Mouse (Mus musculus): Measurements from ENCODE around the gene Stx8. TPM values are rescaled to one million over a fixed set of nuclear protein-coding genes. Genes with fewer than 3 reads are reported as not detected.

Gene Stx8
- polyA plus RNA-seq, 1 experiment from 2014 or later, result 59.2 TPM

DNA sequence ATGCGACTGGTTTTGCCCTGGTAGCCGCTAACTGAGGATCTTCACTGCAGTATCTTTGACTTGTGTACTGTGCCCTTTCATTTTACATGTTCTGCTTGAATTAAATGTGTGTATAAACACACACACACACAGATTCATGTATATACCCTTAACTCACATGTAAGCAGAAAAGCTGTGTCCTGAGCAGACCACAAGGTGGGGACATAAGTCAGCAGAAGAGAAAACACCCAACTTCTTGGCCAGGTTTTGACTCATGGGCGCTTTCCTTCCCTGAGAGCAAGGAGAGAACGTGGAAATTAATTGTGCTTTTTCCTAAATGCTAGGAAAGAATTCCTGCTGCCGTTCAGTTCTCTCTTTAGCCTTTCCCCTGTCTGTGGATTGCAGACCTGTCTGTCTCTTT lies 33.6 kb downstream of the Stx8 start:
- H3K27me3 ChIP-seq (ENCODE audit: control insufficient read depth, insufficient read depth, low read length), result no peaks in the 10 kb centered on the region
- H3K27ac ChIP-seq (ENCODE audit: low read depth, low read length), result no peak overlapping the region
- H3K36me3 ChIP-seq (ENCODE audit: control insufficient read depth, insufficient read depth, low read length), result no peaks in the 10 kb centered on the region
- no peak overlapping the region for H3K9ac ChIP-seq (ENCODE audit: low read depth, low read length)
- 69% methylated on average over 5 of the region's 5 CpGs for WGBS (ENCODE audit: insufficient replicate concordance)
- H3K4me3 ChIP-seq (ENCODE audit: low read depth, low read length), result no peak overlapping the region
- H3K4me1 ChIP-seq (ENCODE audit: control insufficient read depth, insufficient read depth, low read length), result no peaks in the 10 kb centered on the region
- H3K4me2 ChIP-seq, result no peak overlapping the region
- H3K9me3 ChIP-seq (replicated peaks; ENCODE audit: control insufficient read depth, low read length), result no peaks in the 10 kb centered on the region
- ATAC-seq (replicated peaks; ENCODE audit: insufficient number of reproducible peaks, low FRiP score, low TSS enrichment), result no peak

DNA sequence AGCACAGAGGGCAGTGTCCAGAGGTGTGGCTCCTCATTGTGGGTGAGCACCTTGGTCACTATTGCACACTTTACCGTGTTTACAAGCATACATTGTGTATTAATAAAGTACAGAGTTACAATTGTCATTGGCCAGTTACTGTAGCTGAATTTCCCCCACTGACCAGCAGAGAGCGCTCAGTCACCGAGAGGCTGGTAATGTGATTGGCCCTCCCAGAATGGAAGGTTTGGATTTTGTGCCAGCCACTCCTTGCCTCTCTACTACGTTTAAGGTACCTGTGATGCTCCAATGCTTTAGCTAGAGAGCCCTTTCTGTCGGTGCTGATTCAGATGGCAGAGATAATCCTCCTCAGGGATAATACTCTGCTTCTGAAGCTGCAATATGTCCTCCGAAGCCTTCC lies 38.2 kb downstream of the Stx8 start:
- ATAC-seq (replicated peaks; ENCODE audit: insufficient number of reproducible peaks, low FRiP score, low TSS enrichment), result no peak
- no peaks in the 10 kb centered on the region for H3K27me3 ChIP-seq (ENCODE audit: control insufficient read depth, insufficient read depth, low read length)
- no peak overlapping the region for H3K4me2 ChIP-seq
- H3K9ac ChIP-seq (ENCODE audit: low read depth, low read length), result no peak overlapping the region
- H3K36me3 ChIP-seq (ENCODE audit: control insufficient read depth, insufficient read depth, low read length), result no peaks in the 10 kb centered on the region
- H3K4me3 ChIP-seq (ENCODE audit: low read depth, low read length), result no peak overlapping the region
- H3K4me1 ChIP-seq (ENCODE audit: control insufficient read depth, insufficient read depth, low read length), result peaks cover 14% of the 10 kb centered on the region
- WGBS (ENCODE audit: insufficient replicate concordance), result 24% methylated on average over 6 of the region's 6 CpGs
- H3K9me3 ChIP-seq (replicated peaks; ENCODE audit: control insufficient read depth, low read length), result no peaks in the 10 kb centered on the region
- no peak overlapping the region for H3K27ac ChIP-seq (ENCODE audit: low read depth, low read length)

DNA sequence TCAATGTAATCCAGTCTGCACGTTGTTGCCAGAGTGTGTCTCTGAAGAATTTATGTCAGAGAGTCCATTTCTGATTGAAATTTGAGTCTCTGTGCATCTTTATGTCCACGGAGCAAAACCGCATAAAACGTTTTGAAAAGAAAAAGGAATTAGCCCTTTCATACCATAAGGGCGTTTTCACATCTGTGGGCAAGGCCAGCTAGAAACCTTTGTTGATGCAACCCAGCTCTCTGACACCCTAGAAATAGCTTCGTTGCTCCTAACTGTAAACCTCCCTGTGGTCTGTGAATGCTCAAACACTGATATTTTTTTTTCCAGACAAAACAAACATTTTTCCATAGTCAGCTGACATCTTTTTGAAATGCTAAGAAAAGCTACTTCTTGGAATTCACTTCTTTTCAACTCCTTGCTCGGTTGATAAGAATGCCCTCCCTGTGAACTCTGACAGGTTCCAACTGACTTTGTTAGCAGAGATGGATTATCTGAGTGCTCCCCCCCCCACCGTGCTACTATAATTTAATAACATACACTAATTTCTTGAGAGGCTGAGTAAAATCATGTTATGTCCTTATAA lies 40.3 kb downstream of the Stx8 start:
- peaks cover 14% of the 10 kb centered on the region for H3K4me1 ChIP-seq (ENCODE audit: control insufficient read depth, insufficient read depth, low read length)
- no peak overlapping the region for H3K4me2 ChIP-seq
- H3K4me3 ChIP-seq (ENCODE audit: low read depth, low read length), result no peak overlapping the region
- no peaks in the 10 kb centered on the region for H3K36me3 ChIP-seq (ENCODE audit: control insufficient read depth, insufficient read depth, low read length)
- no peaks in the 10 kb centered on the region for H3K9me3 ChIP-seq (replicated peaks; ENCODE audit: control insufficient read depth, low read length)
- 38% methylated on average over 8 of the region's 8 CpGs for WGBS (ENCODE audit: insufficient replicate concordance)
- no peaks in the 10 kb centered on the region for H3K27me3 ChIP-seq (ENCODE audit: control insufficient read depth, insufficient read depth, low read length)
- ATAC-seq (replicated peaks; ENCODE audit: insufficient number of reproducible peaks, low FRiP score, low TSS enrichment), result no peak
- no peak overlapping the region for H3K27ac ChIP-seq (ENCODE audit: low read depth, low read length)
- no peak overlapping the region for H3K9ac ChIP-seq (ENCODE audit: low read depth, low read length)

DNA sequence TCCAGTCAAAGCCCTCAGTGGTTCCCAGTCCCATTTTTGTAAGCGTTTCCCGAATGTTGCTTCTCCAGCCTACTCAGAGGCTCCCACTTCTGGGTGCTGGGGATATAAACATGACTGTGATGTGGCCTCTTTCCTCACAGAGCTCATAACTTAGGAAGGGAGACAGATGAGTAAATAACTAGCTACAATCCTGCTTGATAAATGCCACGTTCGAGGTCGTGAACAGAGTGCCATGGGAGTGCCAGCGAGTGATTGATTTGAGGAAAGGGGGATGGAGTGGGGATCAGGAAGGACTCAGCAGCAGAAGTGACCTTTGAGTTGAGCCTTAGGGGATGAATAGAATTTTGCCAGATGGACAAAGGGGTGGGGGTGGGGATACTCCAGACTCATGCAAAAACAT lies 41.7 kb downstream of the Stx8 start:
- Histone ChIP-seq H3K9me3 (replicated peaks; ENCODE audit: control insufficient read depth, low read length) (no peaks in the 10 kb centered on the region), H3K27ac (ENCODE audit: low read depth, low read length) (no peak overlapping the region), H3K36me3 (ENCODE audit: control insufficient read depth, insufficient read depth, low read length) (no peaks in the 10 kb centered on the region), H3K4me3 (ENCODE audit: low read depth, low read length) (no peak overlapping the region), H3K27me3 (ENCODE audit: control insufficient read depth, insufficient read depth, low read length) (no peaks in the 10 kb centered on the region), H3K9ac (ENCODE audit: low read depth, low read length) (no peak overlapping the region), H3K4me2 (no peak overlapping the region), H3K4me1 (ENCODE audit: control insufficient read depth, insufficient read depth, low read length) (peaks cover 14% of the 10 kb centered on the region)
- no peak for ATAC-seq (replicated peaks; ENCODE audit: insufficient number of reproducible peaks, low FRiP score, low TSS enrichment)
- WGBS (ENCODE audit: insufficient replicate concordance), result 58% methylated on average over 6 of the region's 6 CpGs

DNA sequence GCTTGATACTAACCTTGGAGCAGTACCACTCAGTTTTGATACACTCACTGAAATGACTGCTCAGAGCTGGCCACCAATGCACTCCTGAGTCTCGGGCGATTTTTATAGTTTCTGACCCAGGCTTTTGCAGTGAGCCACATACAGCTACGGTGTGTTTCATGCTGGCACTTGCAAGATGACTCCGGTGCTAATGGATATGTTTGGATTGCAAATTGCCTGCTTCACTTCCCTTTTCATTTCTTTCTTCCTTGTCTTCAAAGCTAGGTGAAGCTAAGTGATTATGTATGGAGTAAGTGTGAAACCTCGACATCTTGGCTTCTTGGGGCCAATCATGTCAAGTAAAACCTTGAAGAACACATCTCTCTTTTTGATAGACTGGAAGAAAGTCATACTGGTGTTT lies 43.4 kb downstream of the Stx8 start:
- H3K4me1 ChIP-seq (ENCODE audit: control insufficient read depth, insufficient read depth, low read length), result peaks cover 14% of the 10 kb centered on the region
- no peak overlapping the region for H3K9ac ChIP-seq (ENCODE audit: low read depth, low read length)
- no peak for ATAC-seq (replicated peaks; ENCODE audit: insufficient number of reproducible peaks, low FRiP score, low TSS enrichment)
- no peaks in the 10 kb centered on the region for H3K27me3 ChIP-seq (ENCODE audit: control insufficient read depth, insufficient read depth, low read length)
- H3K36me3 ChIP-seq (ENCODE audit: control insufficient read depth, insufficient read depth, low read length), result no peaks in the 10 kb centered on the region
- H3K9me3 ChIP-seq (replicated peaks; ENCODE audit: control insufficient read depth, low read length), result no peaks in the 10 kb centered on the region
- H3K4me3 ChIP-seq (ENCODE audit: low read depth, low read length), result no peak overlapping the region
- no peak overlapping the region for H3K4me2 ChIP-seq
- no peak overlapping the region for H3K27ac ChIP-seq (ENCODE audit: low read depth, low read length)
- WGBS (ENCODE audit: insufficient replicate concordance), result 80% methylated on average over 5 of the region's 5 CpGs

DNA sequence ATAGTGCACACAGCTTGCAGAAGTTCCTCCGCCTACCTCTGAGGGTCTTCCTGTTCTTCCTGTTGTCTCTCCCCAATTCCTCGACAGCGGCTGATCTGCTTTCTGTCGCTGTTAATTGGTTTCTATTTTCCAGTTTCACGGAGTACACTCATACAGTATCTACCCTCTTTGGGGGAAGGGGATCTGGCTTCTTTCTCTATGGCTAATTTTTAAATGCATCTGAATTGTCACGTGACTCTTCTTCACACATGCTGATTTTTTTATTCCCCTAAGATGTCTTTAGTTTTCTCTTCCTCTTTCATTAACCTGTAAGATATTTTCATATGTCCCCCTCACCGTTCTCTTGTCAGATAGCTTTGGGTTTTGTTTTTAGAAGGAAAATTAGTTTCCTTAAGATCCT lies 46.2 kb downstream of the Stx8 start:
- H3K36me3 ChIP-seq (ENCODE audit: control insufficient read depth, insufficient read depth, low read length), result no peaks in the 10 kb centered on the region
- H3K4me2 ChIP-seq, result no peak overlapping the region
- no peaks in the 10 kb centered on the region for H3K9me3 ChIP-seq (replicated peaks; ENCODE audit: control insufficient read depth, low read length)
- 63% methylated on average over 7 of the region's 7 CpGs for WGBS (ENCODE audit: insufficient replicate concordance)
- H3K4me3 ChIP-seq (ENCODE audit: low read depth, low read length), result no peak overlapping the region
- peaks cover 2% of the 10 kb centered on the region; the same call in 1 of the 2 replicates for H3K4me1 ChIP-seq (ENCODE audit: control insufficient read depth, insufficient read depth, low read length)
- H3K9ac ChIP-seq (ENCODE audit: low read depth, low read length), result no peak overlapping the region
- no peak for ATAC-seq (replicated peaks; ENCODE audit: insufficient number of reproducible peaks, low FRiP score, low TSS enrichment)
- H3K27me3 ChIP-seq (ENCODE audit: control insufficient read depth, insufficient read depth, low read length), result no peaks in the 10 kb centered on the region
- no peak overlapping the region for H3K27ac ChIP-seq (ENCODE audit: low read depth, low read length)

DNA sequence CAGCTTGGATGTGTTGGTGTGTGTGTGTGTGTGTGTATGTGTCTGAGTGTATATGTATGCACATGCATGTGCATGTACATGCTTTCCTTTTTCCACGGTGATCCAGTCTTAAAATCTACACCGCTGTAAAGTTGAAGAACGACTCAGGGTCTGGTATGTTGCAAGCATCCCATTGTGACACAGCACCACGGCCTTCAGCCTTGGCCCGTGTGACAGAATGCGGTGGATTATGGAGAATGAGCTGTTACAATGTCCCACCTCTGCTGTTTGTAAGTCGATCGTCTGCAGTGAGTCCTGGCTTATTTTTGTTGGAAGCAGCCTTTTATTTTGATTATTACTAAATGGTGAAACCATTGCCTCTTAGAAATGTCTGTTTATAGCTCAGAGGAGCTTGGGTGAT lies 52.2 kb downstream of the Stx8 start:
- no peak overlapping the region for H3K4me2 ChIP-seq
- 84% methylated on average over 8 of the region's 8 CpGs for WGBS (ENCODE audit: insufficient replicate concordance)

DNA sequence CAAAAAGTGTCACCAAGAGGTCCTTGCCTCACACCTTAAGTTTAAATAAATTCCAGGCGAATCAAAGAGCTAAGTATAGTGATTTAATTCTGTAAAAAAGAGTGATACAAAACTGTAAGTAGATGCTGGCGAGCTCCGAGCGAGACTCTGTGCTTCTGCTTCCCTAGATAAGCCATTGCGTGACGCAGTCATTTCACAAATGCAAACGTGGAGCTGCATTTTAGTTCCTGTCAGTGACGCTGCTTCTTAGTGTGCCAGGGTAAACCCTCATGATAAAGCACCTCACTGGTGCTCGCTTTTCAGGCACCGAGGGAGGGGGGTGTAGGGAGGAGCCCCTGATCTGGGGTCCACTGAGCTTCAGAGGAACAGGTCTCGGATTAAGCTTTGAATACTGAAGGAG lies 53.2 kb downstream of the Stx8 start:
- Histone ChIP-seq H3K36me3 (ENCODE audit: control insufficient read depth, insufficient read depth, low read length) (no peaks in the 10 kb centered on the region), H3K27ac (ENCODE audit: low read depth, low read length) (no peak overlapping the region), H3K4me2 (no peak overlapping the region), H3K4me3 (ENCODE audit: low read depth, low read length) (no peak overlapping the region), H3K27me3 (ENCODE audit: control insufficient read depth, insufficient read depth, low read length) (no peaks in the 10 kb centered on the region), H3K9me3 (replicated peaks; ENCODE audit: control insufficient read depth, low read length) (no peaks in the 10 kb centered on the region), H3K4me1 (ENCODE audit: control insufficient read depth, insufficient read depth, low read length) (peaks cover 16% of the 10 kb centered on the region), H3K9ac (ENCODE audit: low read depth, low read length) (no peak overlapping the region)
- WGBS (ENCODE audit: insufficient replicate concordance), result 63% methylated on average over 11 of the region's 11 CpGs
- ATAC-seq (replicated peaks; ENCODE audit: insufficient number of reproducible peaks, low FRiP score, low TSS enrichment), result no peak

More for the DNA sequence above, 52.2 kb downstream of the Stx8 start:
- no peak overlapping the region for H3K27ac ChIP-seq (ENCODE audit: low read depth, low read length)
- no peak overlapping the region for H3K9ac ChIP-seq (ENCODE audit: low read depth, low read length)
- H3K36me3 ChIP-seq (ENCODE audit: control insufficient read depth, insufficient read depth, low read length), result no peaks in the 10 kb centered on the region
- no peak overlapping the region for H3K4me3 ChIP-seq (ENCODE audit: low read depth, low read length)
- ATAC-seq (replicated peaks; ENCODE audit: insufficient number of reproducible peaks, low FRiP score, low TSS enrichment), result no peak
- no peaks in the 10 kb centered on the region for H3K9me3 ChIP-seq (replicated peaks; ENCODE audit: control insufficient read depth, low read length)
- no peaks in the 10 kb centered on the region for H3K27me3 ChIP-seq (ENCODE audit: control insufficient read depth, insufficient read depth, low read length)
- H3K4me1 ChIP-seq (ENCODE audit: control insufficient read depth, insufficient read depth, low read length), result peaks cover 7% of the 10 kb centered on the region

DNA sequence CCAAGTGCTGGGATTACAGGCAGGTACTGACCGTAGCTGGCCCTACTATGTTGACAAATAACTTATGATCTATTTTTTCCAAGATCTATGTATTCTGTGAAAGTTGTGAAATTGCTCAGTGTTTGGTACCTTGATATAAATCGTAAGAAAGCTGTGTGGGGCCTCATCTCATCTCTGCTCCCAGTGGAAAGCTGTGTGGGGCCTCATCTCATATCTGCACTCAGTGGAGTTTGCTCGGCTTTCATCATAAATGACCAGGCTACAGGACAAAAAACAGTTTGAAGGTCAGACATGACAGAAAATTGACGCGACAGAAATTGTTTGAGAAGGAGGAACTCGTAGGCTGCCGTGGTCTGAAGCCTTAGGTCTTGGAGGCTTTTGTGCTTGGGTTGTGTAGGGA lies 56.0 kb downstream of the Stx8 start:
- no peaks in the 10 kb centered on the region for H3K9me3 ChIP-seq (replicated peaks; ENCODE audit: control insufficient read depth, low read length)
- H3K36me3 ChIP-seq (ENCODE audit: control insufficient read depth, insufficient read depth, low read length), result no peaks in the 10 kb centered on the region
- H3K4me2 ChIP-seq, result no peak overlapping the region
- no peak overlapping the region for H3K9ac ChIP-seq (ENCODE audit: low read depth, low read length)
- 83% methylated on average over 7 of the region's 7 CpGs for WGBS (ENCODE audit: insufficient replicate concordance)
- peaks cover 18% of the 10 kb centered on the region for H3K4me1 ChIP-seq (ENCODE audit: control insufficient read depth, insufficient read depth, low read length)
- H3K27me3 ChIP-seq (ENCODE audit: control insufficient read depth, insufficient read depth, low read length), result no peaks in the 10 kb centered on the region
- no peak overlapping the region for H3K4me3 ChIP-seq (ENCODE audit: low read depth, low read length)
- H3K27ac ChIP-seq (ENCODE audit: low read depth, low read length), result no peak overlapping the region
- no peak for ATAC-seq (replicated peaks; ENCODE audit: insufficient number of reproducible peaks, low FRiP score, low TSS enrichment)

Measured in heart, embryonic 11.5 days (tissue).